Comparison of ENCODE assay signal across 9 mouse cellular contexts in genomic region chr13:44409720-44410047, GRCm38 (mm10).
DNase-seq lines count a peak whose midpoint lies in the region; ATAC-seq and TF ChIP-seq lines count a peak whose summit lies in the region.
"Had no signal": no experiment of that assay in that cellular context is flagged by ENCODE, and none has a peak within 500 bp of the region (broad histone marks: within the 10 kb centered on the region; RNA-seq: fewer than 3 reads in every experiment).

No protein-coding gene starts in this region.

- no peak for ATAC-seq in heart, embryonic 16.5 days (replicated peaks; ENCODE audit: extremely low read depth, insufficient read depth, low FRiP score)
- ATAC-seq in lung, embryonic 16.5 days (ENCODE audit: low read depth), result no peak
- no peak for ATAC-seq in forebrain, embryonic 12.5 days (ENCODE audit: low FRiP score)

- H3K9ac ChIP-seq in heart, embryonic 16.5 days (ENCODE audit: low read length), result 0 out of 2 replicates have a peak overlapping the region, but pooled peaks have one; percentile 26
- H3K9ac ChIP-seq in lung, embryonic 16.5 days (ENCODE audit: low read length), result no peak overlapping the region
- no peak overlapping the region for H3K9ac ChIP-seq in forebrain, embryonic 12.5 days

- peak overlapping the region; percentile 48; the same call in 1 of the 2 replicates for H3K27ac ChIP-seq in heart, embryonic 16.5 days (ENCODE audit: low read length)
- H3K27ac ChIP-seq in lung, embryonic 16.5 days (ENCODE audit: low read length), result peak overlapping the region; percentile 30; the same call in 1 of the 2 replicates
- peak overlapping the region; percentile 3; the same call in 1 of the 2 replicates for H3K27ac ChIP-seq in limb, embryonic 10.5 days
- peak overlapping the region; percentile 90 for H3K27ac ChIP-seq in small intestine, adult 2 months (ENCODE audit: insufficient read depth, low read depth, low read length)
- H3K27ac ChIP-seq in forebrain, embryonic 12.5 days, result no peak overlapping the region

- no peaks in the 10 kb centered on the region for H3K27me3 ChIP-seq in heart, embryonic 16.5 days (ENCODE audit: control insufficient read depth, insufficient read depth, low read length)
- no peaks in the 10 kb centered on the region for H3K27me3 ChIP-seq in lung, embryonic 16.5 days (ENCODE audit: control insufficient read depth, insufficient read depth, low read depth, low read length)
- H3K27me3 ChIP-seq in limb, embryonic 10.5 days (ENCODE audit: low read depth, poor library complexity, severe bottlenecking), result peaks cover 9% of the 10 kb centered on the region
- no peaks in the 10 kb centered on the region for H3K27me3 ChIP-seq in small intestine, adult 2 months (ENCODE audit: control insufficient read depth, insufficient read depth, low read length)
- no peaks in the 10 kb centered on the region for H3K27me3 ChIP-seq in forebrain, embryonic 12.5 days

- no peaks in the 10 kb centered on the region for H3K36me3 ChIP-seq in heart, embryonic 16.5 days (ENCODE audit: control insufficient read depth, insufficient read depth)
- no peaks in the 10 kb centered on the region for H3K36me3 ChIP-seq in lung, embryonic 16.5 days (ENCODE audit: control insufficient read depth, insufficient read depth, low read length)
- H3K36me3 ChIP-seq in limb, embryonic 10.5 days, result no peaks in the 10 kb centered on the region
- H3K36me3 ChIP-seq in small intestine, adult 2 months (ENCODE audit: control insufficient read depth, insufficient read depth, low read length), result no peaks in the 10 kb centered on the region
- H3K36me3 ChIP-seq in forebrain, embryonic 12.5 days (replicated peaks), result no peaks in the 10 kb centered on the region

- no peak for TF ChIP-seq CTCF in small intestine, adult 2 months (IDR thresholded peaks at IDR 0.05; ENCODE audit: extremely low read depth, insufficient read length, insufficient replicate concordance, low read depth, low read length)

- no peak for TF ChIP-seq POLR2A in small intestine, adult 2 months (IDR thresholded peaks at IDR 0.05; ENCODE audit: low read depth, low read length)

- H3K9me3 ChIP-seq in heart, embryonic 16.5 days (replicated peaks; ENCODE audit: control insufficient read depth, low read length), result no peaks in the 10 kb centered on the region
- no peaks in the 10 kb centered on the region for H3K9me3 ChIP-seq in lung, embryonic 16.5 days (ENCODE audit: control insufficient read depth, low read length)
- H3K9me3 ChIP-seq in limb, embryonic 10.5 days (replicated peaks), result no peaks in the 10 kb centered on the region
- no peaks in the 10 kb centered on the region for H3K9me3 ChIP-seq in forebrain, embryonic 12.5 days

- H3K4me3 ChIP-seq in heart, embryonic 16.5 days (ENCODE audit: low read length), result no peak overlapping the region
- no peak overlapping the region for H3K4me3 ChIP-seq in lung, embryonic 16.5 days (ENCODE audit: low read length)
- H3K4me3 ChIP-seq in limb, embryonic 10.5 days, result no peak overlapping the region
- H3K4me3 ChIP-seq in small intestine, adult 2 months (ENCODE audit: low read depth, low read length), result no peak overlapping the region
- H3K4me3 ChIP-seq in forebrain, embryonic 12.5 days (replicated peaks), result no peak overlapping the region

- peaks cover 16% of the 10 kb centered on the region for H3K4me1 ChIP-seq in heart, embryonic 16.5 days (ENCODE audit: control insufficient read depth, insufficient read depth, low read length)
- H3K4me1 ChIP-seq in lung, embryonic 16.5 days (replicated peaks; ENCODE audit: control insufficient read depth, insufficient read depth, low read length), result peaks cover 8% of the 10 kb centered on the region
- H3K4me1 ChIP-seq in limb, embryonic 10.5 days, result peaks cover 15% of the 10 kb centered on the region
- H3K4me1 ChIP-seq in small intestine, adult 2 months (ENCODE audit: control insufficient read depth, insufficient read depth, insufficient read length, low read length), result peaks cover 37% of the 10 kb centered on the region; the same call in 1 of the 2 replicates
- no peaks in the 10 kb centered on the region for H3K4me1 ChIP-seq in forebrain, embryonic 12.5 days

- intact Hi-C loops in heart, postnatal 10 days (cut with DNase I), result loop anchor here (5.0 kb wide), 1 partner anchor 172 kb away; no protein-coding TSS in a partner anchor
- intact Hi-C loops in left cerebral cortex, postnatal 14 days (cut with DNase I), result no loop called here

- no peak for DNase-seq in heart, postnatal 10 days
- DNase-seq in lung, postnatal 4 days, result no peak
- DNase-seq in limb, embryonic 10.5 days (ENCODE audit: low spot score), result no peak
- DNase-seq in left cerebral cortex, postnatal 14 days (ENCODE audit: low spot score in 2 of 2), result no peak

- 76% methylated on average over 5 of the region's 5 CpGs for WGBS in heart, embryonic 16.5 days
- WGBS in lung, embryonic 16.5 days, result 73% methylated on average over 5 of the region's 5 CpGs
- 90% methylated on average over 5 of the region's 5 CpGs for WGBS in limb, embryonic 10.5 days
- WGBS in small intestine, adult 2 months, result 51% methylated on average over 5 of the region's 5 CpGs
- 89% methylated on average over 5 of the region's 5 CpGs for WGBS in forebrain, embryonic 12.5 days

- no peak overlapping the region for H3K4me2 ChIP-seq in heart, embryonic 16.5 days (ENCODE audit: low read depth, low read length)
- no peak overlapping the region for H3K4me2 ChIP-seq in lung, embryonic 16.5 days (ENCODE audit: low read depth, low read length)
- H3K4me2 ChIP-seq in forebrain, embryonic 12.5 days, result no peak overlapping the region
- H3K4me2 ChIP-seq: midbrain, embryonic 11.5 days had no signal
